In the genomic region with DNA sequence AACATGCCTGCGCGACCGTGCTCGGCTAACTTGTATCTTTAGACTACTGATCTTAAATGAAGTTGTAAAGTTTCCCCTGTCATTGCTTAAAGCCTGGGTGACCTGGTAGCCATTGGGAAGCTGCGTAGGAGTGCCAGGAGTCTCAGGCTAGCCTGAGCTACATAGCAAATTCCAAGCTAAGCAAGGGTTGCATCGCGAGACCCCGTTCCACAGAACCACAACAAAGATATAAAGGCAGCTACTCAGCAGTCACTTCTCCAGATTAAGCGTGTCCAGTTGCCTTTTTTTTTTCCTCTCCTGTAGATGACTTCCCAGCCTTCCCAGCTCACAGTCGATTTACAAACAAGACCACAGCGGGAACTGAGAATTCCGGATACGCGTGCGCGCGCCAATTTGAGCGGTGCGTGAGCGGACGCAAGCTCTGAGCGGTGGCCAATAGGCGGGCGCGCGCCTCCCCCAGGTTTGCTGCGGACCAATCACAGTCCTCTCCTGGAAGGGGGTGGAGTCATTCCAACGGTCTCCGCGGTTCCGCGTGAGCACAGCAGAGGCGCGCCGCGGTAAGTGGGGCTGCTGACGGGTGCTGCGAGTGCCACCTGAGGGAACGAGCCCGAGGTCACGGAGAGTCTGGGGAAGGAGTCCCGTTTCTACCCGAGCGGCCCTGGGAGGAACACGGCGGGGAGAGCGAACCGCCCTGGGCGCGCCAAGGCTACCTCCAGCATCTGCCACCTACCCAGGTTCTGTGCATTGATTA, we compare ENCODE assay signal across 8 mouse cellular contexts. TPM values are rescaled to one million over a fixed set of nuclear protein-coding genes. Genes with fewer than 3 reads are reported as not detected.
DNase-seq lines count a peak whose midpoint lies in the region; ATAC-seq and TF ChIP-seq lines count a peak whose summit lies in the region.

A gene (plus strand): TSS at position 513 of the 751 bp plus-strand sequence.

- H3K9me3 ChIP-seq in heart, embryonic 12.5 days (replicated peaks), result no peaks in the 10 kb centered on the region
- no peaks in the 10 kb centered on the region for H3K9me3 ChIP-seq in kidney, postnatal 0 days (replicated peaks; ENCODE audit: low read length)
- H3K9me3 ChIP-seq in liver, embryonic 11.5 days (ENCODE audit: control insufficient read depth, low read length), result no peaks in the 10 kb centered on the region
- H3K9me3 ChIP-seq in stomach, embryonic 14.5 days (ENCODE audit: control insufficient read depth, low read depth, low read length), result no peaks in the 10 kb centered on the region

- 2% methylated on average over 50 of the region's 50 CpGs for WGBS in heart, embryonic 12.5 days
- WGBS in kidney, postnatal 0 days, result 2% methylated on average over 50 of the region's 50 CpGs
- WGBS in liver, embryonic 11.5 days, result 2% methylated on average over 50 of the region's 50 CpGs
- whole genome bisulfite sequencing in stomach, embryonic 14.5 days, result 2% methylated on average over 50 of the region's 50 CpGs

- peak within 1 kb of the TSS; percentile 78 for H3K9ac ChIP-seq in heart, embryonic 12.5 days
- H3K9ac ChIP-seq in kidney, postnatal 0 days (ENCODE audit: low read depth, low read length), result peak within 1 kb of the TSS; percentile 68
- H3K9ac ChIP-seq in liver, embryonic 11.5 days (ENCODE audit: low read depth, low read length), result peak within 1 kb of the TSS; percentile 85
- peak within 1 kb of the TSS; percentile 64 for H3K9ac ChIP-seq in stomach, embryonic 14.5 days (replicated peaks; ENCODE audit: low read depth, low read length)

- no peak for TF ChIP-seq CTCF in kidney, postnatal 0 days (IDR thresholded peaks at IDR 0.05; ENCODE audit: low read depth)

- H3K27me3 ChIP-seq in heart, embryonic 12.5 days (replicated peaks), result no peaks in the 10 kb centered on the region
- no peaks in the 10 kb centered on the region for H3K27me3 ChIP-seq in kidney, postnatal 0 days (ENCODE audit: insufficient read depth, low read length)
- H3K27me3 ChIP-seq in liver, embryonic 11.5 days (replicated peaks; ENCODE audit: control insufficient read depth, insufficient read depth, low read length), result no peaks in the 10 kb centered on the region
- no peaks in the 10 kb centered on the region for H3K27me3 ChIP-seq in stomach, embryonic 14.5 days (ENCODE audit: control insufficient read depth, insufficient read depth, low read length)

- H3K36me3 ChIP-seq in heart, embryonic 12.5 days, result peaks cover 10% of the 10 kb centered on the region
- no peaks in the 10 kb centered on the region for H3K36me3 ChIP-seq in kidney, postnatal 0 days (ENCODE audit: insufficient read depth, low read length)
- 0 out of 2 replicates have a peak, but pooled peaks cover 7% of the 10 kb centered on the region for H3K36me3 ChIP-seq in liver, embryonic 11.5 days (ENCODE audit: control insufficient read depth, insufficient read depth, low read length)
- H3K36me3 ChIP-seq in stomach, embryonic 14.5 days (ENCODE audit: control insufficient read depth, insufficient read depth, low read length), result no peaks in the 10 kb centered on the region

- peak within 1 kb of the TSS; percentile 50 for H3K27ac ChIP-seq in heart, embryonic 12.5 days (ENCODE audit: poor library complexity, severe bottlenecking)
- H3K27ac ChIP-seq in kidney, postnatal 0 days, result peak within 1 kb of the TSS; percentile 50
- H3K27ac ChIP-seq in liver, embryonic 11.5 days (ENCODE audit: low read depth, low read length), result peak within 1 kb of the TSS; percentile 52; the same call in 1 of the 2 replicates
- H3K27ac ChIP-seq in stomach, embryonic 14.5 days (ENCODE audit: low read length), result no peak within 1 kb of the TSS; the same call in 1 of the 2 replicates

- H3K4me2 ChIP-seq in heart, embryonic 12.5 days, result peak within 1 kb of the TSS; percentile 75
- peak within 1 kb of the TSS; percentile 73 for H3K4me2 ChIP-seq in kidney, postnatal 0 days (ENCODE audit: low read length)
- peak within 1 kb of the TSS; percentile 92 for H3K4me2 ChIP-seq in liver, embryonic 11.5 days
- H3K4me2 ChIP-seq in stomach, embryonic 14.5 days (replicated peaks; ENCODE audit: low read depth, low read length), result peak within 1 kb of the TSS; percentile 74

- DNase-seq in CD4-positive helper T cell, adult 2 months (ENCODE audit: low read depth, low spot score), result peak; percentile 96
- peak; percentile 87 for DNase-seq in brain, embryonic 18.5 days (ENCODE audit: low read depth, low spot score)
- DNase-seq in kidney, postnatal 0 days (ENCODE audit: low spot score), result peak; percentile 97
- DNase-seq in liver, embryonic 11.5 days (ENCODE audit: low spot score), result peak; percentile 95
- DNase-seq in naive thymus-derived CD4-positive, alpha-beta T cell, adult 2 months (ENCODE audit: low read depth), result peak; percentile 96

- H3K4me1 ChIP-seq in heart, embryonic 12.5 days (replicated peaks), result peaks cover 14% of the 10 kb centered on the region
- H3K4me1 ChIP-seq in kidney, postnatal 0 days (replicated peaks; ENCODE audit: insufficient read depth, low read length), result no peaks in the 10 kb centered on the region
- H3K4me1 ChIP-seq in liver, embryonic 11.5 days (replicated peaks; ENCODE audit: control insufficient read depth, insufficient read depth, low read length), result peaks cover 8% of the 10 kb centered on the region
- H3K4me1 ChIP-seq in stomach, embryonic 14.5 days (ENCODE audit: control insufficient read depth, insufficient read depth, low read length), result peaks cover 7% of the 10 kb centered on the region; the same call in 1 of the 2 replicates

- H3K4me3 ChIP-seq in heart, embryonic 12.5 days, result peak within 1 kb of the TSS; percentile 64
- H3K4me3 ChIP-seq in kidney, postnatal 0 days (replicated peaks; ENCODE audit: low read depth, low read length), result peak within 1 kb of the TSS; percentile 73
- H3K4me3 ChIP-seq in liver, embryonic 11.5 days (ENCODE audit: low read depth, low read length), result peak within 1 kb of the TSS; percentile 79
- peak within 1 kb of the TSS; percentile 72 for H3K4me3 ChIP-seq in stomach, embryonic 14.5 days (ENCODE audit: low read depth, low read length)

- ATAC-seq in erythroid progenitor cell, adult 5-6 weeks (replicated peaks; ENCODE audit: low FRiP score, poor library complexity, severe bottlenecking), result peak; percentile 96
- peak; percentile 100 for ATAC-seq in heart, embryonic 12.5 days (ENCODE audit: insufficient number of reproducible peaks, low FRiP score)
- ATAC-seq in kidney, postnatal 0 days (replicated peaks; ENCODE audit: low FRiP score, low read depth), result peak; percentile 99
- peak; percentile 100 for ATAC-seq in liver, embryonic 11.5 days (replicated peaks; ENCODE audit: low FRiP score)
- peak; percentile 99 for ATAC-seq in stomach, embryonic 14.5 days (ENCODE audit: insufficient number of reproducible peaks, insufficient read depth, low FRiP score, low read depth)

RNA-seq across cellular contexts. Expression of the gene that starts here (rescaled TPM):
- total RNA-seq in erythroid progenitor cell, adult 5-6 weeks (2015; ENCODE audit: low replicate concordance), result 190 and 216 TPM in 2 replicates
- 59.8 and 74.3 TPM in 2 replicates for total RNA-seq in erythroid progenitor cell, adult 5-6 weeks (2017; ENCODE audit: low replicate concordance)
- polyA plus RNA-seq in heart, embryonic 12.5 days (2016; fragmentation: Nextera tagmentation; extraction: Ambion mirVana), result 46.6 and 48.7 TPM in 2 replicates
- polyA plus RNA-seq in kidney, postnatal 0 days (2015; fragmentation: Nextera tagmentation; extraction: Ambion mirVana), result 24.7 and 27.1 TPM in 2 replicates
- polyA plus RNA-seq in liver, embryonic 11.5 days (2014; fragmentation: Nextera tagmentation; extraction: Ambion mirVana), result 55.7 and 60.0 TPM in 2 replicates
- 34.2 and 35.1 TPM in 2 replicates for polyA plus RNA-seq in stomach, embryonic 14.5 days (2014; fragmentation: Nextera tagmentation; extraction: Ambion mirVana)
